Mouse (Mus musculus) testis, adult 2 months (tissue): ENCODE results near the gene Gm21293.

Source experiments
- CTCF ChIP-seq: fragments of 200-500 bp; IDR thresholded peaks from 2 replicates; pipeline ENCODE4 v1.5.1; 2012; ENCODE audit warnings: low read depth, mild to moderate bottlenecking, inconsistent platforms, low read length, moderate library complexity; ENCODE audit not compliant: control insufficient read depth, insufficient read depth, insufficient replicate concordance
- POLR2A ChIP-seq: fragments of 200-500 bp; IDR thresholded peaks from 2 replicates; pipeline ENCODE4 v1.6.1; 2012; ENCODE audit warnings: low read depth, mild to moderate bottlenecking, inconsistent platforms, low read length, moderate library complexity; ENCODE audit not compliant: control insufficient read depth

DNA sequence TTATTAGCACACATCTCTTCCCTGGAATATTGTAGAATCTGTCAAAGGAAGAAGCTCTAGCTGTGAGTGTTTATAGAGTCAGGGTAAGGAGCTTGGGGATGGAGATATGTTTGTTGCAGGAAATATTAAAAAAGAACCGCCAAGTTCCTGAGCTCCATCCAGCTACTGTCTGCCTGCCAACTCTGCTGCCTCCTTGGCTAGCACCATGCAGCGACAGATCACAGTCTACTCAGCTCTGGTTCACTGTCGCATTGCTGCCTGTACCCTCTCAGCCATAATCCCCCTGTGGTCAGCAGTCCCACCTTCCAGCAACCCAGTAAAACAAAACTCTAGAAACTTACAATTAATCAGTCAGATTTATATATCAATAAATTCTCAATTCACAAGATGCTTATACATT is 32.7 kb upstream of the Gm21293 start:
- TF ChIP-seq CTCF (no peak), POLR2A (no peak)
